Mouse (Mus musculus): ENCODE data around the gene Sfi1. TPM values are rescaled to one million over a fixed set of nuclear protein-coding genes. Genes with fewer than 3 reads are reported as not detected.
A peak's percentile ranks its signal among the peaks of the same experiment; 100 is the strongest.
"Not testable (repeated sequence)": the region's sequence is repeated elsewhere in the genome, so short reads cannot be mapped to it uniquely, and the experiment has no call there.

Sfi1 gene
- polyA plus RNA-seq, 1 experiment from 2014 or later: 12.8 TPM

- H3K4me2 ChIP-seq; H3K4me1 ChIP-seq; H3K27me3 ChIP-seq; H3K4me3 ChIP-seq; H3K27ac ChIP-seq; H3K36me3 ChIP-seq; H3K9ac ChIP-seq; ATAC-seq (ENCODE audit: borderline replicate concordance, extremely low read depth, low FRiP score, low TSS enrichment): not testable (repeated sequence)
- 66% methylated on average over 1 of the region's 1 CpGs for WGBS
- H3K9me3 ChIP-seq: peaks cover 11% of the 10 kb centered on the region; the same call in 1 of the 2 replicates
Observed at GRCm38 (mm10) chr11:3171931-3172330, 21.3 kb downstream of the Sfi1 start.

- 56% methylated on average over 2 of the region's 2 CpGs for WGBS
- H3K4me2 ChIP-seq, H3K27ac ChIP-seq, H3K27me3 ChIP-seq, H3K4me3 ChIP-seq, H3K36me3 ChIP-seq, H3K4me1 ChIP-seq, H3K9ac ChIP-seq: not testable (repeated sequence)
- peak; percentile 5; the same call in 1 of the 2 replicates for ATAC-seq (ENCODE audit: borderline replicate concordance, extremely low read depth, low FRiP score, low TSS enrichment)
- peaks cover 14% of the 10 kb centered on the region for H3K9me3 ChIP-seq
Observed at GRCm38 (mm10) chr11:3169042-3169441, 24.2 kb downstream of the Sfi1 start.

GRCm38 (mm10) chr11:3167571-3168001 lies 25.7 kb downstream of the Sfi1 start:
- H3K9ac ChIP-seq, H3K9me3 ChIP-seq, H3K4me3 ChIP-seq, H3K4me1 ChIP-seq, H3K4me2 ChIP-seq, H3K27ac ChIP-seq, H3K27me3 ChIP-seq, H3K36me3 ChIP-seq: not testable (repeated sequence)
- ATAC-seq (ENCODE audit: borderline replicate concordance, extremely low read depth, low FRiP score, low TSS enrichment): 0 out of 2 replicates have a peak, but pooled peaks have one; percentile 8
- 72% methylated on average over 4 of the region's 4 CpGs for WGBS

GRCm38 (mm10) chr11:3167129-3167528 lies 26.1 kb downstream of the Sfi1 start:
- H3K9ac ChIP-seq, H3K9me3 ChIP-seq, H3K4me2 ChIP-seq, H3K27me3 ChIP-seq, H3K27ac ChIP-seq, H3K4me3 ChIP-seq, H3K4me1 ChIP-seq, H3K36me3 ChIP-seq: not testable (repeated sequence)
- WGBS: 89% methylated on average over 4 of the region's 4 CpGs
- ATAC-seq (ENCODE audit: borderline replicate concordance, extremely low read depth, low FRiP score, low TSS enrichment): 0 out of 2 replicates have a peak, but pooled peaks have one; percentile 5

- H3K9ac ChIP-seq; H3K27me3 ChIP-seq; H3K4me1 ChIP-seq; H3K9me3 ChIP-seq; H3K27ac ChIP-seq; ATAC-seq (ENCODE audit: borderline replicate concordance, extremely low read depth, low FRiP score, low TSS enrichment); H3K36me3 ChIP-seq; H3K4me3 ChIP-seq; H3K4me2 ChIP-seq: not testable (repeated sequence)
Observed at GRCm38 (mm10) chr11:3166321-3166720, 26.9 kb downstream of the Sfi1 start.

GRCm38 (mm10) chr11:3165210-3165782 lies 28.0 kb downstream of the Sfi1 start:
- peak; percentile 24 for ATAC-seq (ENCODE audit: borderline replicate concordance, extremely low read depth, low FRiP score, low TSS enrichment)
- not testable (repeated sequence) for H3K9ac ChIP-seq, H3K4me3 ChIP-seq, H3K36me3 ChIP-seq, H3K4me1 ChIP-seq, H3K27me3 ChIP-seq, H3K27ac ChIP-seq, H3K4me2 ChIP-seq, H3K9me3 ChIP-seq
- 76% methylated on average over 3 of the region's 5 CpGs for WGBS

GRCm38 (mm10) chr11:3163661-3164060 lies 29.6 kb downstream of the Sfi1 start:
- WGBS: 38% methylated on average over 3 of the region's 3 CpGs
- not testable (repeated sequence) for H3K27me3 ChIP-seq; H3K9me3 ChIP-seq; H3K9ac ChIP-seq; ATAC-seq (ENCODE audit: borderline replicate concordance, extremely low read depth, low FRiP score, low TSS enrichment); H3K36me3 ChIP-seq; H3K27ac ChIP-seq; H3K4me2 ChIP-seq; H3K4me3 ChIP-seq; H3K4me1 ChIP-seq

- H3K9ac ChIP-seq; H3K27me3 ChIP-seq; H3K4me1 ChIP-seq; H3K4me2 ChIP-seq; H3K36me3 ChIP-seq; H3K27ac ChIP-seq; H3K9me3 ChIP-seq; ATAC-seq (ENCODE audit: borderline replicate concordance, extremely low read depth, low FRiP score, low TSS enrichment); H3K4me3 ChIP-seq: not testable (repeated sequence)
- WGBS: 79% methylated on average over 2 of the region's 2 CpGs
Observed at GRCm38 (mm10) chr11:3163122-3163521, 30.1 kb downstream of the Sfi1 start.

- WGBS: 58% methylated on average over 5 of the region's 5 CpGs
- H3K4me1 ChIP-seq: not testable (repeated sequence)
- peak; percentile 28; the same call in 1 of the 2 replicates for ATAC-seq (ENCODE audit: borderline replicate concordance, extremely low read depth, low FRiP score, low TSS enrichment)
Observed at GRCm38 (mm10) chr11:3162236-3162897, 30.9 kb downstream of the Sfi1 start.

GRCm38 (mm10) chr11:3161370-3161769 lies 31.9 kb downstream of the Sfi1 start:
- ATAC-seq (ENCODE audit: borderline replicate concordance, extremely low read depth, low FRiP score, low TSS enrichment): not testable (repeated sequence)

More at GRCm38 (mm10) chr11:3162236-3162897, 30.9 kb downstream of the Sfi1 start:
- H3K27ac ChIP-seq, H3K27me3 ChIP-seq, H3K4me2 ChIP-seq, H3K36me3 ChIP-seq, H3K9ac ChIP-seq, H3K4me3 ChIP-seq, H3K9me3 ChIP-seq: not testable (repeated sequence)

GRCm38 (mm10) chr11:3158800-3159199 lies 34.5 kb downstream of the Sfi1 start:
- 85% methylated on average over 4 of the region's 4 CpGs for WGBS
- not testable (repeated sequence) for ATAC-seq (ENCODE audit: borderline replicate concordance, extremely low read depth, low FRiP score, low TSS enrichment)

More at GRCm38 (mm10) chr11:3161370-3161769, 31.9 kb downstream of the Sfi1 start:
- not testable (repeated sequence) for H3K27ac ChIP-seq, H3K9me3 ChIP-seq, H3K4me3 ChIP-seq, H3K9ac ChIP-seq, H3K36me3 ChIP-seq, H3K4me2 ChIP-seq, H3K4me1 ChIP-seq, H3K27me3 ChIP-seq
- 47% methylated on average over 1 of the region's 2 CpGs for WGBS

GRCm38 (mm10) chr11:3157996-3158395 lies 35.3 kb downstream of the Sfi1 start:
- WGBS: 94% methylated on average over 6 of the region's 6 CpGs
- not testable (repeated sequence) for H3K4me3 ChIP-seq; H3K4me1 ChIP-seq; H3K4me2 ChIP-seq; H3K36me3 ChIP-seq; H3K27ac ChIP-seq; ATAC-seq (ENCODE audit: borderline replicate concordance, extremely low read depth, low FRiP score, low TSS enrichment); H3K27me3 ChIP-seq; H3K9me3 ChIP-seq; H3K9ac ChIP-seq

More at GRCm38 (mm10) chr11:3158800-3159199, 34.5 kb downstream of the Sfi1 start:
- not testable (repeated sequence) for H3K9ac ChIP-seq, H3K4me1 ChIP-seq, H3K27me3 ChIP-seq, H3K36me3 ChIP-seq, H3K4me2 ChIP-seq, H3K9me3 ChIP-seq, H3K4me3 ChIP-seq, H3K27ac ChIP-seq

Data from lung, embryonic 15.5 days (tissue).